Mouse (Mus musculus) heart, embryonic 12.5 days (tissue): ENCODE measurements around the gene Cldn8. TPM values are rescaled to one million over a fixed set of nuclear protein-coding genes. Genes with fewer than 3 reads are reported as not detected.

Experiments used
- ATAC-seq: fragments of 200-750 bp; cut with Nextera tagmentation; 2 replicates; pipeline ENCODE4 v1.8.0; 2017; ENCODE audit warnings: moderate TSS enrichment, moderate library complexity; ENCODE audit not compliant: insufficient number of reproducible peaks, low FRiP score
- H3K27ac ChIP-seq: fragments of 300-500 bp; sonication (generic); 2 replicates; pipeline ENCODE4 v1.5.1; 2016; ENCODE audit warnings: mild to moderate bottlenecking, moderate library complexity; ENCODE audit not compliant: poor library complexity, severe bottlenecking
- H3K27me3 ChIP-seq: fragments of 300-500 bp; sonication (generic); replicated peaks from 2 replicates; pipeline ENCODE4 v1.6.1; 2016; ENCODE audit warnings: mild to moderate bottlenecking, moderate library complexity
- H3K36me3 ChIP-seq: fragments of 300-500 bp; sonication (generic); 2 replicates; pipeline ENCODE4 v1.6.1; 2016; ENCODE audit warnings: mild to moderate bottlenecking, moderate library complexity
- H3K4me1 ChIP-seq: fragments of 300-500 bp; sonication (generic); replicated peaks from 2 replicates; pipeline ENCODE4 v1.6.1; 2016; ENCODE audit warnings: mild to moderate bottlenecking
- H3K4me2 ChIP-seq: fragments of 300-500 bp; sonication (generic); 2 replicates; pipeline ENCODE4 v1.6.1; 2016; ENCODE audit warnings: mild to moderate bottlenecking, moderate library complexity
- H3K4me3 ChIP-seq: fragments of 300-500 bp; sonication (generic); 2 replicates; pipeline ENCODE4 v1.5.1; 2016; ENCODE audit warnings: mild to moderate bottlenecking
- H3K9ac ChIP-seq: fragments of 300-500 bp; sonication (generic); 2 replicates; pipeline ENCODE4 v1.6.1; 2016; ENCODE audit warnings: mild to moderate bottlenecking, moderate library complexity
- H3K9me3 ChIP-seq: fragments of 300-500 bp; sonication (generic); replicated peaks from 2 replicates; pipeline ENCODE4 v1.6.1; 2016; ENCODE audit warnings: mild to moderate bottlenecking, moderate library complexity
- WGBS: fragments of 180-500 bp; shearing (Covaris S2); methylation state at CpG from one replicate; pipeline ENCODE4 v1.1.7; 2016; 5-methylcytosine and 5-hydroxymethylcytosine counted together
- polyA plus RNA-seq: library from polyadenylated mRNA; unstranded; fragments of >200 nt; fragmentation: Nextera tagmentation; extraction: Ambion mirVana; gene quantifications from 2 replicates; pipeline ENCODE4 v1.2.1, GENCODE M21; 2016

The Cldn8 gene
- 0.34 TPM in 1 of 2 replicates, not detected in the other for polyA plus RNA-seq

- Histone ChIP-seq H3K27ac (no peak within 1 kb of the TSS), H3K9ac (no peak within 1 kb of the TSS), H3K27me3 (no peaks in the 10 kb centered on the region), H3K4me1 (no peaks in the 10 kb centered on the region), H3K36me3 (no peaks in the 10 kb centered on the region), H3K4me3 (no peak within 1 kb of the TSS), H3K4me2 (no peak within 1 kb of the TSS), H3K9me3 (no peaks in the 10 kb centered on the region)
- ATAC-seq = no peak
- 69% methylated on average over 6 of the region's 6 CpGs for WGBS
Observed at GRCm38 (mm10) chr16:88563045-88563913, at the start of gene Cldn8. TSS of gene Cldn8 (minus strand) at chr16:88563183.

GRCm38 (mm10) chr16:88612712-88613111, 49.7 kb upstream of the Cldn8 start:
- H3K4me3 ChIP-seq = no peak overlapping the region
- H3K4me1 ChIP-seq = no peaks in the 10 kb centered on the region
- WGBS = 74% methylated on average over 4 of the region's 4 CpGs
- ATAC-seq = no peak
- no peak overlapping the region for H3K9ac ChIP-seq
- no peak overlapping the region for H3K4me2 ChIP-seq
- no peaks in the 10 kb centered on the region for H3K27me3 ChIP-seq
- H3K27ac ChIP-seq = no peak overlapping the region
- no peaks in the 10 kb centered on the region for H3K9me3 ChIP-seq
- no peaks in the 10 kb centered on the region for H3K36me3 ChIP-seq

GRCm38 (mm10) chr16:88611922-88612321, 48.9 kb upstream of the Cldn8 start, which contains the start of gene Krtap24-1:
TSS of gene Krtap24-1 (minus strand) at chr16:88612279.
- 89% methylated on average over 8 of the region's 8 CpGs for WGBS

GRCm38 (mm10) chr16:88604570-88604969, 41.6 kb upstream of the Cldn8 start:
- H3K4me3 ChIP-seq = no peak overlapping the region
- no peak for ATAC-seq
- no peaks in the 10 kb centered on the region for H3K36me3 ChIP-seq
- no peaks in the 10 kb centered on the region for H3K9me3 ChIP-seq
- WGBS = 83% methylated on average over 6 of the region's 6 CpGs
- H3K4me1 ChIP-seq = no peaks in the 10 kb centered on the region
- no peaks in the 10 kb centered on the region for H3K27me3 ChIP-seq
- H3K9ac ChIP-seq = no peak overlapping the region
- no peak overlapping the region for H3K27ac ChIP-seq
- no peak overlapping the region for H3K4me2 ChIP-seq

More at GRCm38 (mm10) chr16:88611922-88612321, 48.9 kb upstream of the Cldn8 start, which contains the start of gene Krtap24-1:
- no peak for ATAC-seq
- Histone ChIP-seq H3K27ac (no peak within 1 kb of the TSS), H3K9me3 (no peaks in the 10 kb centered on the region), H3K27me3 (no peaks in the 10 kb centered on the region), H3K4me2 (no peak within 1 kb of the TSS), H3K36me3 (no peaks in the 10 kb centered on the region), H3K9ac (no peak within 1 kb of the TSS), H3K4me3 (no peak within 1 kb of the TSS), H3K4me1 (no peaks in the 10 kb centered on the region)

- Histone ChIP-seq H3K9me3 (no peaks in the 10 kb centered on the region), H3K27ac (no peak overlapping the region), H3K4me3 (no peak overlapping the region), H3K36me3 (no peaks in the 10 kb centered on the region), H3K9ac (no peak overlapping the region), H3K4me2 (no peak overlapping the region), H3K4me1 (no peaks in the 10 kb centered on the region), H3K27me3 (no peaks in the 10 kb centered on the region)
- ATAC-seq = no peak
- 35% methylated on average over 1 of the region's 1 CpGs for WGBS
Observed at GRCm38 (mm10) chr16:88602464-88602863, 39.5 kb upstream of the Cldn8 start.

GRCm38 (mm10) chr16:88600303-88600702, 37.3 kb upstream of the Cldn8 start:
- no peak overlapping the region for H3K4me3 ChIP-seq
- no peak overlapping the region for H3K9ac ChIP-seq
- no peaks in the 10 kb centered on the region for H3K4me1 ChIP-seq
- no peaks in the 10 kb centered on the region for H3K9me3 ChIP-seq
- H3K36me3 ChIP-seq = no peaks in the 10 kb centered on the region
- H3K4me2 ChIP-seq = no peak overlapping the region
- no peak overlapping the region for H3K27ac ChIP-seq
- ATAC-seq = no peak
- WGBS = 80% methylated on average over 8 of the region's 8 CpGs
- no peaks in the 10 kb centered on the region for H3K27me3 ChIP-seq

- no peak overlapping the region for H3K9ac ChIP-seq
- no peaks in the 10 kb centered on the region for H3K27me3 ChIP-seq
- ATAC-seq = no peak
- H3K4me1 ChIP-seq = no peaks in the 10 kb centered on the region
- H3K4me3 ChIP-seq = no peak overlapping the region
- no peak overlapping the region for H3K27ac ChIP-seq
- H3K4me2 ChIP-seq = no peak overlapping the region
- 65% methylated on average over 16 of the region's 16 CpGs for WGBS
- H3K36me3 ChIP-seq = no peaks in the 10 kb centered on the region
- no peaks in the 10 kb centered on the region for H3K9me3 ChIP-seq
Observed at GRCm38 (mm10) chr16:88599504-88600237, 36.7 kb upstream of the Cldn8 start.

- no peaks in the 10 kb centered on the region for H3K36me3 ChIP-seq
- H3K27me3 ChIP-seq = no peaks in the 10 kb centered on the region
- no peak overlapping the region for H3K4me3 ChIP-seq
- H3K4me1 ChIP-seq = no peaks in the 10 kb centered on the region
- no peak overlapping the region for H3K4me2 ChIP-seq
- ATAC-seq = no peak
- H3K27ac ChIP-seq = no peak overlapping the region
- no peak overlapping the region for H3K9ac ChIP-seq
- no peaks in the 10 kb centered on the region for H3K9me3 ChIP-seq
Observed at GRCm38 (mm10) chr16:88592758-88593157, 29.8 kb upstream of the Cldn8 start.

GRCm38 (mm10) chr16:88583338-88583737, 20.4 kb upstream of the Cldn8 start:
- Histone ChIP-seq H3K4me3 (no peak overlapping the region), H3K4me2 (no peak overlapping the region), H3K27me3 (no peaks in the 10 kb centered on the region), H3K36me3 (no peaks in the 10 kb centered on the region), H3K9ac (no peak overlapping the region), H3K4me1 (no peaks in the 10 kb centered on the region), H3K9me3 (no peaks in the 10 kb centered on the region), H3K27ac (no peak overlapping the region)
- 83% methylated on average over 9 of the region's 9 CpGs for WGBS
- ATAC-seq = no peak

GRCm38 (mm10) chr16:88575885-88576679, 13.1 kb upstream of the Cldn8 start:
- Histone ChIP-seq H3K36me3 (no peaks in the 10 kb centered on the region), H3K9ac (no peak overlapping the region), H3K4me1 (no peaks in the 10 kb centered on the region), H3K9me3 (no peaks in the 10 kb centered on the region), H3K4me2 (no peak overlapping the region), H3K27me3 (no peaks in the 10 kb centered on the region), H3K4me3 (no peak overlapping the region), H3K27ac (no peak overlapping the region)
- 63% methylated on average over 4 of the region's 4 CpGs for WGBS
- ATAC-seq = no peak
